Mouse (Mus musculus) bone marrow macrophage, adult 2 months (primary cell): ENCODE data around the gene Coq10b.

Source experiments
- CTCF ChIP-seq: IDR thresholded peaks from 2 replicates; pipeline ENCODE4 v1.5.1; 2012; ENCODE audit warnings: low read depth, mild to moderate bottlenecking, low read length, moderate library complexity
- POLR2A ChIP-seq: IDR thresholded peaks from 2 replicates; pipeline ENCODE4 v1.6.1; 2012; ENCODE audit warnings: mild to moderate bottlenecking, low read depth, low read length, borderline replicate concordance

- no peak for TF ChIP-seq POLR2A
- TF ChIP-seq CTCF: no peak
Observed at GRCm38 (mm10) chr1:55106919-55107585, 54.5 kb downstream of the Coq10b start.
